Mouse (Mus musculus): ENCODE measurements around the gene Spocd1.

DNA sequence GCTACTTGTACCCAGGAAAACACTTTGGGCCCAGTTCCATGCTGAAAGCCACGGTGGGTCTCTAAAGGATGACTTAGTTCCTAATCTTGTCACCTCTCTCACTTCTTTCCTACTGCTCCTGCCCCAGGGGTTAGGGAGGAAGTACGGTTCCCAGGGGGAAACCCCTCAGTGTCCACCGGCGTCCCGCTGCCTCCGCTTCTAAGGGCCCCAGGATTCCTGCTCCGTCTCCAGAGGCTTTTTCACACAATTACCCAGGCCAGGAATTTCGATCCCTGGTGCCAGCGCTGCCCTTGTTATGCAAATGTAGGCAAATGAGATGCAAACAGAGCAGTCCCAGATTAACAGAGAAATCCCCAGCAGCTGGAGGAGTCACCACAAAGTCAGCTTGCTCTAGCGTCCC lies 37.2 kb downstream of the Spocd1 start:
- no peak for TF ChIP-seq POLR2A (IDR thresholded peaks at IDR 0.05; ENCODE audit: borderline replicate concordance, insufficient read depth, low read length)
- TF ChIP-seq CTCF (IDR thresholded peaks at IDR 0.05; ENCODE audit: borderline replicate concordance, insufficient read depth, low read depth, low read length), result no peak

Data from cerebellum, adult 2 months (tissue).